ENCODE assay signal across 21 mouse cellular contexts in genomic region chr13:24680951-24681350, GRCm38 (mm10).
DNase-seq lines count a peak whose midpoint lies in the region; ATAC-seq and TF ChIP-seq lines count a peak whose summit lies in the region.
"Had no signal": no experiment of that assay in that cellular context is flagged by ENCODE, and none has a peak within 500 bp of the region (broad histone marks: within the 10 kb centered on the region; RNA-seq: fewer than 3 reads in every experiment).

No protein-coding gene starts in this region.

- H3K9ac ChIP-seq in midbrain, embryonic 11.5 days (ENCODE audit: low read length), result no peak overlapping the region
- no peak overlapping the region for H3K9ac ChIP-seq in midbrain, embryonic 15.5 days
- H3K9ac ChIP-seq: embryonic facial prominence, embryonic 12.5 days; forebrain, embryonic 12.5 days; forebrain, embryonic 15.5 days; forebrain, postnatal 0 days had no signal

- H3K27ac ChIP-seq in midbrain, embryonic 11.5 days (ENCODE audit: low read depth, low read length), result no peak overlapping the region
- H3K27ac ChIP-seq in midbrain, embryonic 15.5 days, result no peak overlapping the region
- H3K27ac ChIP-seq: embryonic facial prominence, embryonic 10.5 days; embryonic facial prominence, embryonic 12.5 days; forebrain, embryonic 12.5 days; forebrain, embryonic 15.5 days had no signal

- no peak for TF ChIP-seq CTCF in brain, embryonic 14.5 days (IDR thresholded peaks at IDR 0.05; ENCODE audit: borderline replicate concordance, extremely low read depth, insufficient read depth, insufficient read length)

- no peak overlapping the region for H3K4me3 ChIP-seq in midbrain, embryonic 11.5 days (ENCODE audit: low read depth, low read length)
- no peak overlapping the region for H3K4me3 ChIP-seq in midbrain, embryonic 15.5 days
- H3K4me3 ChIP-seq: embryonic facial prominence, embryonic 10.5 days; embryonic facial prominence, embryonic 12.5 days; forebrain, embryonic 12.5 days; forebrain, embryonic 15.5 days had no signal

- no peaks in the 10 kb centered on the region for H3K9me3 ChIP-seq in midbrain, embryonic 11.5 days (ENCODE audit: control insufficient read depth, low read length)
- H3K9me3 ChIP-seq in midbrain, embryonic 15.5 days, result no peaks in the 10 kb centered on the region
- H3K9me3 ChIP-seq: embryonic facial prominence, embryonic 10.5 days; embryonic facial prominence, embryonic 12.5 days; forebrain, embryonic 12.5 days; forebrain, embryonic 15.5 days had no signal

- no peak for TF ChIP-seq POLR2A in brain, embryonic 14.5 days (IDR thresholded peaks at IDR 0.05; ENCODE audit: borderline replicate concordance, extremely low read depth, insufficient read depth, insufficient read length, poor library complexity, severe bottlenecking)

- H3K27me3 ChIP-seq in midbrain, embryonic 11.5 days (ENCODE audit: control insufficient read depth, insufficient read depth, low read length), result no peaks in the 10 kb centered on the region
- H3K27me3 ChIP-seq in midbrain, embryonic 15.5 days (replicated peaks), result no peaks in the 10 kb centered on the region
- H3K27me3 ChIP-seq: embryonic facial prominence, embryonic 12.5 days; forebrain, embryonic 12.5 days; forebrain, embryonic 15.5 days; Patski had no signal

- H3K4me1 ChIP-seq in midbrain, embryonic 11.5 days (ENCODE audit: control insufficient read depth, insufficient read depth, low read length), result no peaks in the 10 kb centered on the region
- no peaks in the 10 kb centered on the region for H3K4me1 ChIP-seq in midbrain, embryonic 15.5 days
- H3K4me1 ChIP-seq: embryonic facial prominence, embryonic 12.5 days had no signal

- H3K4me2 ChIP-seq in midbrain, embryonic 11.5 days, result no peak overlapping the region
- H3K4me2 ChIP-seq in midbrain, embryonic 15.5 days, result no peak overlapping the region
- H3K4me2 ChIP-seq: embryonic facial prominence, embryonic 12.5 days; forebrain, embryonic 12.5 days; forebrain, embryonic 15.5 days had no signal

- intact Hi-C loops in left cerebral cortex, postnatal 36 days (cut with DNase I), result loop anchor here (10.0 kb wide), 1 partner anchor 346 kb away; no protein-coding TSS in a partner anchor

- peak; percentile 21 for DNase-seq in midbrain, embryonic 11.5 days (ENCODE audit: low spot score, missing footprints)
- peak; percentile 25 for DNase-seq in Muller cell, postnatal 12 days (ENCODE audit: inconsistent ontology term)
- DNase-seq in brain, embryonic 14.5 days (ENCODE audit: low read depth), result peak; percentile 67
- DNase-seq in left cerebral cortex, postnatal 36 days (ENCODE audit: low spot score in 2 of 2), result no peak
- DNase-seq: adrenal gland, adult 8-10 months; adrenal gland, postnatal 14 days; adrenal gland, postnatal 36 days; cerebellum, adult 11 months; cerebellum, adult 18-20 months; cerebellum, adult 8-10 months; cerebellum, adult 9-11 months; cerebellum, postnatal 14 days; cerebellum, postnatal 36 days; forebrain, postnatal 0 days had no signal

- WGBS in midbrain, embryonic 11.5 days, result 95% methylated on average over 4 of the region's 4 CpGs
- WGBS in midbrain, embryonic 15.5 days, result 89% methylated on average over 4 of the region's 4 CpGs

- ATAC-seq in midbrain, embryonic 11.5 days (ENCODE audit: low FRiP score), result no peak
- no peak for ATAC-seq in midbrain, embryonic 15.5 days (replicated peaks)
- ATAC-seq: activated CD4-positive, CD25-positive, alpha-beta regulatory T cell, adult 4 months; forebrain, embryonic 15.5 days; forebrain, postnatal 0 days; Patski had no signal

- H3K36me3 ChIP-seq in midbrain, embryonic 11.5 days (ENCODE audit: control insufficient read depth, insufficient read depth, low read length), result no peaks in the 10 kb centered on the region
- H3K36me3 ChIP-seq in midbrain, embryonic 15.5 days (replicated peaks), result peaks cover 4% of the 10 kb centered on the region; the same call in 1 of the 2 replicates
- H3K36me3 ChIP-seq: embryonic facial prominence, embryonic 10.5 days; embryonic facial prominence, embryonic 12.5 days; forebrain, embryonic 12.5 days had no signal

Comparison
In these comparisons a context has a peak if more than half of its experiments do, and no peak if none do; other contexts are left out.
1. DNase-seq: peak in midbrain, embryonic 11.5 days (single experiment), Muller cell, postnatal 12 days (single experiment) and brain, embryonic 14.5 days (single experiment); none in left cerebral cortex, postnatal 36 days (0 of 2).